Mouse (Mus musculus): Measurements from ENCODE around the gene Fam133b. TPM values are rescaled to one million over a fixed set of nuclear protein-coding genes. Genes with fewer than 3 reads are reported as not detected.
"Not testable (repeated sequence)": the region's sequence is repeated elsewhere in the genome, so short reads cannot be mapped to it uniquely, and the experiment has no call there.

The Fam133b gene
- polyA plus RNA-seq, 1 experiment = 30.0 TPM

- no peak for TF ChIP-seq CTCF (IDR thresholded peaks at IDR 0.05; ENCODE audit: borderline replicate concordance, insufficient read depth, low read length)
- no peak for TF ChIP-seq POLR2A (IDR thresholded peaks at IDR 0.05; ENCODE audit: low read depth, low read length)
- 0 out of 2 replicates have a peak, but pooled peaks cover 2% of the 10 kb centered on the region for H3K4me1 ChIP-seq (ENCODE audit: control insufficient read depth, insufficient read depth, low read length)
- no peak overlapping the region for H3K27ac ChIP-seq (ENCODE audit: insufficient read depth, low read length)
- no peak overlapping the region for H3K4me3 ChIP-seq (ENCODE audit: insufficient read depth, low read length)
These were observed 28.2 kb upstream of the Fam133b start for GRCm38 (mm10) chr5:3515477-3515876.

DNA sequence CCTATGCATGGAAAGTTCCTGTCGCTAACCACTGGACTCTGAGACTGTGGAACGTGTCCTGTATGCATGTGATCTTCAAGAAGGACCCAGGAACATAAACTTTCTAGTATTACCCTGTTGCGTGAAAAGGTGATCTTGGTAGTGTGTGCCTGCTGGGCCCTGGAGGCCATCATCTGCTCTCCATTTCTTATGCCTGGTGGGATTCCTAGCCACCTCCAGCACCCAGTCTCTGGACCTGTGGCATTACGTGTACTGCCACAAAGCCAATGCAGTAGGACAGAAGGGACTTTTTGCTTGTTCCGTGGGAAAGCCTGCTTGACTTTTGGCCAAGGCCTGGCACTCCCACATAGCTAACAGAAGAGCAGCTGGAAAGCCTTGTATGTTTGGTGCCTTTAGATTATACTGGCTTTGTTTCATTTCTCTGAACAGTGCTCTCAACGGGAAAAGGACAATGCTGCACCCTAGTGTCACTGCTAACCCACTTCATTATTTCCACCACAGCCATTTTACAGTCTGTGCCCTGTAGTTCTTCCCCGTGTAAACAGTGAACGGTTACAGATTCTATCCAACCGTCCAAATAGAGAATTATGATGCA, 27.1 kb upstream of the Fam133b start:
- Histone ChIP-seq H3K4me1 (ENCODE audit: control insufficient read depth, insufficient read depth, low read length) (0 out of 2 replicates have a peak, but pooled peaks cover 2% of the 10 kb centered on the region), H3K4me3 (ENCODE audit: insufficient read depth, low read length) (no peak overlapping the region), H3K27ac (ENCODE audit: insufficient read depth, low read length) (no peak overlapping the region)
- TF ChIP-seq CTCF (IDR thresholded peaks at IDR 0.05; ENCODE audit: borderline replicate concordance, insufficient read depth, low read length) = no peak
- TF ChIP-seq POLR2A (IDR thresholded peaks at IDR 0.05; ENCODE audit: low read depth, low read length) = no peak

- Histone ChIP-seq H3K4me1 (ENCODE audit: control insufficient read depth, insufficient read depth, low read length) (0 out of 2 replicates have a peak, but pooled peaks cover 2% of the 10 kb centered on the region), H3K27ac (ENCODE audit: insufficient read depth, low read length) (no peak overlapping the region), H3K4me3 (ENCODE audit: insufficient read depth, low read length) (no peak overlapping the region)
- TF ChIP-seq POLR2A (IDR thresholded peaks at IDR 0.05; ENCODE audit: low read depth, low read length) (no peak), CTCF (IDR thresholded peaks at IDR 0.05; ENCODE audit: borderline replicate concordance, insufficient read depth, low read length) (no peak)
These were observed 22.9 kb upstream of the Fam133b start for GRCm38 (mm10) chr5:3520493-3521359.

GRCm38 (mm10) chr5:3521741-3522140, 21.9 kb upstream of the Fam133b start:
- Histone ChIP-seq H3K4me3 (ENCODE audit: insufficient read depth, low read length) (no peak overlapping the region), H3K4me1 (ENCODE audit: control insufficient read depth, insufficient read depth, low read length) (no peaks in the 10 kb centered on the region), H3K27ac (ENCODE audit: insufficient read depth, low read length) (no peak overlapping the region)
- TF ChIP-seq POLR2A (IDR thresholded peaks at IDR 0.05; ENCODE audit: low read depth, low read length) = no peak

GRCm38 (mm10) chr5:3522826-3523225, 20.8 kb upstream of the Fam133b start:
- TF ChIP-seq POLR2A (IDR thresholded peaks at IDR 0.05; ENCODE audit: low read depth, low read length) (no peak), CTCF (IDR thresholded peaks at IDR 0.05; ENCODE audit: borderline replicate concordance, insufficient read depth, low read length) (no peak)
- H3K4me3 ChIP-seq (ENCODE audit: insufficient read depth, low read length) = no peak overlapping the region
- H3K4me1 ChIP-seq (ENCODE audit: control insufficient read depth, insufficient read depth, low read length) = no peaks in the 10 kb centered on the region
- no peak overlapping the region for H3K27ac ChIP-seq (ENCODE audit: insufficient read depth, low read length)

- H3K27ac ChIP-seq (ENCODE audit: insufficient read depth, low read length) = no peak overlapping the region
- H3K4me1 ChIP-seq (ENCODE audit: control insufficient read depth, insufficient read depth, low read length) = 0 out of 2 replicates have a peak, but pooled peaks cover 3% of the 10 kb centered on the region
- H3K4me3 ChIP-seq (ENCODE audit: insufficient read depth, low read length) = no peak overlapping the region
- no peak for TF ChIP-seq POLR2A (IDR thresholded peaks at IDR 0.05; ENCODE audit: low read depth, low read length)
- TF ChIP-seq CTCF (IDR thresholded peaks at IDR 0.05; ENCODE audit: borderline replicate concordance, insufficient read depth, low read length) = no peak
These were observed 16.5 kb upstream of the Fam133b start for GRCm38 (mm10) chr5:3527041-3527691.

GRCm38 (mm10) chr5:3529585-3530189, 13.9 kb upstream of the Fam133b start:
- no peak overlapping the region for H3K27ac ChIP-seq (ENCODE audit: insufficient read depth, low read length)
- TF ChIP-seq CTCF (IDR thresholded peaks at IDR 0.05; ENCODE audit: borderline replicate concordance, insufficient read depth, low read length) (no peak), POLR2A (IDR thresholded peaks at IDR 0.05; ENCODE audit: low read depth, low read length) (no peak)

DNA sequence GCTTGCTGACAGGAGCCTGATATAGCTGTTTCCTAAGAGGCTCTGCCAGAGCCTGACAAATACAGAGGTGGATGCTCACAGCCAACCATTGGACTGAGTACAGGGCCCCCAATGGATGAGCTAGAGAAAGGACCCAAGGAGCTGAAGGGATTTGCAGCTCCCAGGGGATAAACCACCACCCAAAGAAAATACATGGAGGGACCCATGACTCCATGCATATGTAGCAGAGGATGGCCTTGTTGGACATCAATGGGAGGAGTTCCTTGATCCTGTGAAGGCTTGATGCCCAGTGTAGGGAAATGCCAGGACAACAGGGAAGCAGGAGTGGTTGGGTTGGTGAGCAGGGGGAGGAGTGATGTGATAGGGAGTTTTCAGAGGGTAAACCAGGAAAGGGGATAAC, 11.6 kb upstream of the Fam133b start:
- H3K27ac ChIP-seq (ENCODE audit: insufficient read depth, low read length); H3K4me3 ChIP-seq (ENCODE audit: insufficient read depth, low read length); H3K4me1 ChIP-seq (ENCODE audit: control insufficient read depth, insufficient read depth, low read length): not testable (repeated sequence)

More at GRCm38 (mm10) chr5:3529585-3530189, 13.9 kb upstream of the Fam133b start:
- Histone ChIP-seq H3K4me1 (ENCODE audit: control insufficient read depth, insufficient read depth, low read length) (0 out of 2 replicates have a peak, but pooled peaks cover 3% of the 10 kb centered on the region), H3K4me3 (ENCODE audit: insufficient read depth, low read length) (no peak overlapping the region)

GRCm38 (mm10) chr5:3536592-3537212, 6.9 kb upstream of the Fam133b start:
- Histone ChIP-seq H3K4me1 (ENCODE audit: control insufficient read depth, insufficient read depth, low read length) (no peaks in the 10 kb centered on the region; the same call in 1 of the 2 replicates), H3K27ac (ENCODE audit: insufficient read depth, low read length) (no peak overlapping the region), H3K4me3 (ENCODE audit: insufficient read depth, low read length) (no peak overlapping the region)
- TF ChIP-seq CTCF (IDR thresholded peaks at IDR 0.05; ENCODE audit: borderline replicate concordance, insufficient read depth, low read length) = no peak
- TF ChIP-seq POLR2A (IDR thresholded peaks at IDR 0.05; ENCODE audit: low read depth, low read length) = no peak
